9 mouse cellular contexts compared by ENCODE assay signal in genomic region chr11:29180657-29181056, GRCm38 (mm10). TPM values are rescaled to one million over a fixed set of nuclear protein-coding genes. Genes with fewer than 3 reads are reported as not detected.
DNase-seq lines count a peak whose midpoint lies in the region; ATAC-seq and TF ChIP-seq lines count a peak whose summit lies in the region.
"Had no signal": no experiment of that assay in that cellular context is flagged by ENCODE, and none has a peak within 500 bp of the region (broad histone marks: within the 10 kb centered on the region; RNA-seq: fewer than 3 reads in every experiment).

No protein-coding gene starts in this region.

- DNase-seq in right cerebral cortex, adult 2 months (ENCODE audit: low spot score in 2 of 2): peak; percentile 18 to 22
- DNase-seq in right cerebral cortex, postnatal 14 days: no peak
- peak; percentile 25 for DNase-seq in skeletal muscle tissue, adult 2 months (ENCODE audit: low read depth, low spot score)
- no peak for DNase-seq in kidney, adult 2 months
- no peak for DNase-seq in spleen, postnatal 36 days (ENCODE audit: low spot score in 2 of 2)

- peak; percentile 77 for ATAC-seq in forebrain, embryonic 15.5 days (replicated peaks)
- ATAC-seq in forebrain, embryonic 12.5 days (ENCODE audit: low FRiP score): no peak
- ATAC-seq in heart, embryonic 15.5 days (replicated peaks; ENCODE audit: insufficient number of reproducible peaks, insufficient read depth, low FRiP score, low read depth): no peak

- H3K9me3 ChIP-seq in forebrain, embryonic 15.5 days: no peaks in the 10 kb centered on the region
- H3K9me3 ChIP-seq in forebrain, embryonic 12.5 days: no peaks in the 10 kb centered on the region
- H3K9me3 ChIP-seq in heart, embryonic 15.5 days (replicated peaks): no peaks in the 10 kb centered on the region

- TF ChIP-seq CTCF in kidney, adult 2 months (conservative IDR thresholded peaks at IDR 0.05; ENCODE audit: insufficient read depth, insufficient read length, low read depth, low read length): no peak

- 0 out of 2 replicates have a peak overlapping the region, but pooled peaks have one; percentile 19 for H3K27ac ChIP-seq in forebrain, embryonic 15.5 days (replicated peaks)
- H3K27ac ChIP-seq in forebrain, embryonic 12.5 days: no peak overlapping the region
- 0 out of 2 replicates have a peak overlapping the region, but pooled peaks have one; percentile 41 for H3K27ac ChIP-seq in heart, embryonic 15.5 days
- H3K27ac ChIP-seq in kidney, adult 2 months (ENCODE audit: insufficient read depth, low read depth, low read length): no peak overlapping the region

- H3K36me3 ChIP-seq in forebrain, embryonic 15.5 days: peaks cover 19% of the 10 kb centered on the region
- peaks cover 23% of the 10 kb centered on the region for H3K36me3 ChIP-seq in forebrain, embryonic 12.5 days (replicated peaks)
- H3K36me3 ChIP-seq in heart, embryonic 15.5 days: peaks cover 10% of the 10 kb centered on the region
- peaks cover 6% of the 10 kb centered on the region for H3K36me3 ChIP-seq in kidney, adult 2 months (ENCODE audit: control insufficient read depth, insufficient read depth, low read length)

- no peak for TF ChIP-seq POLR2A in kidney, adult 2 months (IDR thresholded peaks at IDR 0.05; ENCODE audit: low read depth, low read length)

- peaks cover 10% of the 10 kb centered on the region for H3K4me1 ChIP-seq in forebrain, embryonic 15.5 days
- no peaks in the 10 kb centered on the region for H3K4me1 ChIP-seq in forebrain, embryonic 12.5 days
- H3K4me1 ChIP-seq in heart, embryonic 15.5 days (replicated peaks): peaks cover 8% of the 10 kb centered on the region
- H3K4me1 ChIP-seq in kidney, adult 2 months (ENCODE audit: control insufficient read depth, insufficient read depth, low read length): no peaks in the 10 kb centered on the region

- H3K4me3 ChIP-seq in forebrain, embryonic 15.5 days: no peak overlapping the region
- H3K4me3 ChIP-seq in forebrain, embryonic 12.5 days (replicated peaks): no peak overlapping the region
- no peak overlapping the region for H3K4me3 ChIP-seq in heart, embryonic 15.5 days
- H3K4me3 ChIP-seq in kidney, adult 2 months (ENCODE audit: insufficient read depth, low read depth, low read length): no peak overlapping the region
- H3K4me3 ChIP-seq: myocyte had no signal

- H3K27me3 ChIP-seq in forebrain, embryonic 15.5 days: no peaks in the 10 kb centered on the region
- H3K27me3 ChIP-seq in forebrain, embryonic 12.5 days: no peaks in the 10 kb centered on the region
- no peaks in the 10 kb centered on the region for H3K27me3 ChIP-seq in heart, embryonic 15.5 days
- H3K27me3 ChIP-seq in kidney, adult 2 months (replicated peaks; ENCODE audit: control insufficient read depth, insufficient read depth, low read length): no peaks in the 10 kb centered on the region

- no peak overlapping the region for H3K9ac ChIP-seq in forebrain, embryonic 15.5 days (replicated peaks)
- no peak overlapping the region for H3K9ac ChIP-seq in forebrain, embryonic 12.5 days
- no peak overlapping the region for H3K9ac ChIP-seq in heart, embryonic 15.5 days

- 21% methylated on average over 3 of the region's 3 CpGs for WGBS in forebrain, embryonic 15.5 days
- 64% methylated on average over 3 of the region's 3 CpGs for WGBS in forebrain, embryonic 12.5 days
- 48% methylated on average over 3 of the region's 3 CpGs for WGBS in heart, embryonic 15.5 days
- WGBS in kidney, adult 2 months: 60% methylated on average over 3 of the region's 3 CpGs

- H3K4me2 ChIP-seq in forebrain, embryonic 15.5 days (replicated peaks): no peak overlapping the region
- H3K4me2 ChIP-seq in forebrain, embryonic 12.5 days: no peak overlapping the region
- H3K4me2 ChIP-seq in heart, embryonic 15.5 days: no peak overlapping the region

RNA-seq across cellular contexts. Expression of gene Ppp4r3b, which starts 8.0 kb away (rescaled TPM):
- polyA plus RNA-seq in forebrain, embryonic 15.5 days (2015; fragmentation: Nextera tagmentation; extraction: Ambion mirVana): 93.1 and 93.6 TPM in 2 replicates
- 122 and 128 TPM in 2 replicates for polyA plus RNA-seq in forebrain, embryonic 12.5 days (2016; fragmentation: Nextera tagmentation; extraction: Ambion mirVana)
- polyA plus RNA-seq in heart, embryonic 15.5 days (2015; fragmentation: Nextera tagmentation; extraction: Ambion mirVana): 40.3 and 46.0 TPM in 2 replicates
- polyA plus RNA-seq in kidney, adult 2 months (2012; rRNA removed): 6.5 and 8.7 TPM in 2 replicates

RNA-seq across cellular contexts. Expression of gene Pnpt1, which starts 50.1 kb away (rescaled TPM):
- polyA plus RNA-seq in forebrain, embryonic 15.5 days (2015; fragmentation: Nextera tagmentation; extraction: Ambion mirVana): 28.2 and 29.0 TPM in 2 replicates
- polyA plus RNA-seq in forebrain, embryonic 12.5 days (2016; fragmentation: Nextera tagmentation; extraction: Ambion mirVana): 37.3 and 39.5 TPM in 2 replicates
- polyA plus RNA-seq in heart, embryonic 15.5 days (2015; fragmentation: Nextera tagmentation; extraction: Ambion mirVana): 32.9 and 33.4 TPM in 2 replicates
- 13.5 and 13.7 TPM in 2 replicates for polyA plus RNA-seq in kidney, adult 2 months (2012; rRNA removed)

Comparison
In these comparisons a context has a peak if more than half of its experiments do, and no peak if none do; other contexts are left out.
1. H3K27ac ChIP-seq: peak in forebrain, embryonic 15.5 days (single experiment) and heart, embryonic 15.5 days (single experiment); none in forebrain, embryonic 12.5 days (single experiment) and kidney, adult 2 months (single experiment).
2. DNase-seq: peak in right cerebral cortex, adult 2 months (2 of 2) and skeletal muscle tissue, adult 2 months (single experiment); none in right cerebral cortex, postnatal 14 days (single experiment), kidney, adult 2 months (single experiment) and spleen, postnatal 36 days (0 of 2).